Mouse (Mus musculus) left cerebral cortex, adult 11 months (tissue): ENCODE results near the gene Cacna2d1.

Experiments
- DNase-seq: peaks from one replicate; pipeline ENCODE4 v3.0.0; 2022; ENCODE audit warnings: low spot score

Gene Cacna2d1

DNA sequence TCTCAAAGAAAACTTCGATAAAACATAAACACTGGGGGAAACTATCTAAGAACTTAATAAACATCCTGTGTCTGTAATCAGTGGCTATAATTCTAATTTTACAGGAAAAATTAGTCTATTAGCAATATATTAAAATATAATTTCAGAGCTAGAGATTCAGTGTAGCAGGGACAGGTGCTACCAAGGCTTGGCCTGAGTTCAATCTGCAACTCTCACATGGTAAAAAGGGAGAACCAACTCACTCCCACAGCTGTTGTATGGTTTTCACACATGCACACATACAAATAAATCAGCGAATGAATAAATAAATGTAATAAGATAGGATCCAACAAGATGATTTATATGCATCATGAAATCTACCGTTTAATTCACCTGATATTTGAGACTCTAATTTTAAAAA, 484.0 kb downstream of the Cacna2d1 start:
- no peak for DNase-seq
